Mouse (Mus musculus) cerebellum, adult 2 months (tissue): ENCODE data around the gene Lamtor4.

ENCODE experiments used
- CTCF ChIP-seq: fragments of 200-500 bp; IDR thresholded peaks from 2 replicates; pipeline ENCODE4 v1.5.1; 2011; ENCODE audit warnings: low read depth, mild to moderate bottlenecking, control low read depth, low read length, moderate library complexity, borderline replicate concordance; ENCODE audit not compliant: insufficient read depth
- POLR2A ChIP-seq: fragments of 200-500 bp; IDR thresholded peaks from 2 replicates; pipeline ENCODE4 v1.6.1; 2011; ENCODE audit warnings: low read length, control low read depth, borderline replicate concordance; ENCODE audit not compliant: insufficient read depth

DNA sequence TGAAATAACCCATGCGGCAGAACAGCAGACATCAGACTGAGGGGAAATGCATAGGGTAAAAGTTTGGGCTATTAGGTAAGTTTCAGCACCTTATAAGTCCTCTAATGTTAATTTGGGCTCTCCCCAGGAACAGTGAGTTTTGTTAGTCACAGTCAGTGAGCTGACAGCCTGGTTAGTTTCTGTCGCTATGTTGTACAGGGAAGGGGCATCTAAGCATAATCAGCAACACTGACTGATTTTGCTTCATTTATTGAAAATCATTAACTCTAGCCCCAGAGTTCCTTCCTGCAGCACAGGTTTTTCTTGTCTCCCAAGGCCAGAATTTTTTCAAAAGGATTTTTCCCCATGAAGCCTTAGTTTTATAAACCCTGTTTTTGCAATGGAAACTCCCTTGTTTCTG, 21.5 kb upstream of the Lamtor4 start:
- TF ChIP-seq CTCF = no peak
- TF ChIP-seq POLR2A = no peak
